Mouse (Mus musculus) spleen, adult 2 months (tissue): ENCODE measurements around the gene Rhoc.

Source experiments
- CTCF ChIP-seq: fragments of 200-500 bp; IDR thresholded peaks from 2 replicates; pipeline ENCODE4 v1.5.1; 2011; ENCODE audit warnings: mild to moderate bottlenecking, inconsistent platforms; ENCODE audit not compliant: insufficient read depth, insufficient read length, insufficient replicate concordance; ENCODE audit errors: extremely low read depth
- POLR2A ChIP-seq: fragments of 200-500 bp; IDR thresholded peaks from 2 replicates; pipeline ENCODE4 v1.6.1; 2011; ENCODE audit warnings: low read depth, low read length, inconsistent platforms

GRCm38 (mm10) chr3:104758869-104759268, 29.3 kb upstream of the Rhoc start:
- no peak for TF ChIP-seq CTCF
- TF ChIP-seq POLR2A, result no peak
